Mouse (Mus musculus): Measurements from ENCODE around the gene Fam168a.
A peak's percentile ranks its signal among the peaks of the same experiment; 100 is the strongest.

Fam168a gene

DNA sequence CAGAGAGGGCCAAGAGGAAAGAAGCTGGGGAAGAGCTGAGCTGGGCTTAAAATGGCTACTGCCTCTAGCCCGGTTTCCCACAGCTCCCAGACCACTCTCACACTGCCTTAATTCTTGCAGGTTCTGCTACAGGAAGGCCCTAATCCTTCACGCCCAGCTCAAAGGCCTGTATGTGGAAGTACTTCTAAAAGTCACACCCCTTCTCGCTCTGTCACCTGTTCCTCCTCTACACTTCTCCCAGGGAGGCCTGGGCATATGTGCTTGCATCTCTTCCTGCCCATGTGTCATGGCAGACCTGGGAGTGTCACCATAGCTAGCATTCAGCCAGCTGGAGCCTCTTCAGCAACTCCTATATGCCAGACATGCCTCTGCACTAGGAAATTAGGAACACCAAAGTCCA is 147.0 kb downstream of the Fam168a start:
- H3K4me3 ChIP-seq (replicated peaks; ENCODE audit: low read length), result no peak overlapping the region
- H3K36me3 ChIP-seq (ENCODE audit: insufficient read depth, low read length), result peaks cover 40% of the 10 kb centered on the region
- H3K9me3 ChIP-seq (ENCODE audit: low read length), result no peaks in the 10 kb centered on the region
- TF ChIP-seq CTCF (conservative IDR thresholded peaks at IDR 0.05; ENCODE audit: low read length), result no peak
- TF ChIP-seq POU5F1 (IDR thresholded peaks at IDR 0.05; ENCODE audit: borderline replicate concordance, low read length), result no peak
- TF ChIP-seq NANOG (IDR thresholded peaks at IDR 0.05; ENCODE audit: borderline replicate concordance, low read length), result no peak
- H3K4me1 ChIP-seq (replicated peaks; ENCODE audit: low read depth, low read length), result peaks cover 73% of the 10 kb centered on the region
- no peaks in the 10 kb centered on the region for H3K27me3 ChIP-seq (ENCODE audit: insufficient read depth, low read length)

DNA sequence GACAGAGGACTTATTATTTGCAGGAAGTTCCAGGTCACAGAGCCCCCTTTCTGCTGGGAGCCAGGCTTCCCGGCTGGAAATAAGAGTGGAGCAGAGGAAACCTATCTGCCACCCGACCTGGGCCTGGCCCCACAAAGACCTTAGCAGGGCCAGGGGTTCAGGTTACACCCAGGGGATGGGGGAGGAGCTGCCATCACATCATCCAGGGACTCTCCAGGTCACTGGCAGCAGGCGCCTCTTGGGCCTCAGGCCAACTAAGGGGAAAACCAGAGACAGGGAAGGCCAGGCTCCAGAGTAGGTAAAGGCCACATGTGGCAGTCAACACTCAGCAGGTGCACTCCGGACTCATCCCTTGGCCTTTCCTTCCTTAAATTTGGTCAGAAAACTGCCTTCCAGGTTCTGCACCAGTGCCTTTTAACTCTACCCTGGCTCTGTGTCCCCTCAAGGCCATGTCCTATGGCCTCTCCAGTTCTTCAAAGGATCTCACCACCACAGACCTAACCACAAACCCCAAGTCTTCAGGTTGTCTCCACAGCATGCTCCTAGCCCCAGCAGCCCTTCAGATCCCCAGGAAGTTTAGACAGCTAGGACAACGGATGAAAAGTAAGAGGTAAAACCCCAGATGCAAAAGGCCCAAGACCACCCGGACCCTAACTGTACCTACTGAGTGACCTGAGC is 147.8 kb downstream of the Fam168a start:
- H3K36me3 ChIP-seq (ENCODE audit: insufficient read depth, low read length), result peaks cover 39% of the 10 kb centered on the region
- no peaks in the 10 kb centered on the region for H3K9me3 ChIP-seq (ENCODE audit: low read length)
- TF ChIP-seq POU5F1 (IDR thresholded peaks at IDR 0.05; ENCODE audit: borderline replicate concordance, low read length) (no peak), CTCF (conservative IDR thresholded peaks at IDR 0.05; ENCODE audit: low read length) (no peak), NANOG (IDR thresholded peaks at IDR 0.05; ENCODE audit: borderline replicate concordance, low read length) (no peak)
- no peaks in the 10 kb centered on the region for H3K27me3 ChIP-seq (ENCODE audit: insufficient read depth, low read length)
- H3K4me3 ChIP-seq (replicated peaks; ENCODE audit: low read length), result no peak overlapping the region
- peaks cover 79% of the 10 kb centered on the region for H3K4me1 ChIP-seq (replicated peaks; ENCODE audit: low read depth, low read length)

DNA sequence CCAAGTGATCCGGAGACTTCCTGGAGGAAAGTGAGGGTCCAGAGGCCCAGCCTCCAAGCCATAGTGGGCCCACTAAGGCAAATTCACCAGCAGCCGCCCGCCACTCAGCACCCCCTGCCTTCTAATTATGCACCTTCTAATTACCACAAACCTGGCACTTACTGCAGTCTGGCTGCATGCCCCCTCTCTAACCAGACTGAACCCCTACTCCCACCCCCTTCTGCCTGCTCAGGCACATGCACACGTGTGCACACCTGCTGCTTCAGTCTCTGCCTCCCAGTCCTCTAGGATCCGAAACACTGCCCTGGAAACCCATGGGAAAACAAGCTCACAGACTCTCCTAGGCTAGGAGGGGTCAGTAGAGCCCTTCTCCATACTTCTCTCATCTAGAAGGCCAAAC is 148.4 kb downstream of the Fam168a start:
- Histone ChIP-seq H3K4me1 (replicated peaks; ENCODE audit: low read depth, low read length) (peaks cover 81% of the 10 kb centered on the region), H3K27me3 (ENCODE audit: insufficient read depth, low read length) (no peaks in the 10 kb centered on the region), H3K36me3 (ENCODE audit: insufficient read depth, low read length) (peaks cover 33% of the 10 kb centered on the region), H3K9me3 (ENCODE audit: low read length) (no peaks in the 10 kb centered on the region), H3K4me3 (replicated peaks; ENCODE audit: low read length) (no peak overlapping the region)
- TF ChIP-seq CTCF (conservative IDR thresholded peaks at IDR 0.05; ENCODE audit: low read length), result no peak

DNA sequence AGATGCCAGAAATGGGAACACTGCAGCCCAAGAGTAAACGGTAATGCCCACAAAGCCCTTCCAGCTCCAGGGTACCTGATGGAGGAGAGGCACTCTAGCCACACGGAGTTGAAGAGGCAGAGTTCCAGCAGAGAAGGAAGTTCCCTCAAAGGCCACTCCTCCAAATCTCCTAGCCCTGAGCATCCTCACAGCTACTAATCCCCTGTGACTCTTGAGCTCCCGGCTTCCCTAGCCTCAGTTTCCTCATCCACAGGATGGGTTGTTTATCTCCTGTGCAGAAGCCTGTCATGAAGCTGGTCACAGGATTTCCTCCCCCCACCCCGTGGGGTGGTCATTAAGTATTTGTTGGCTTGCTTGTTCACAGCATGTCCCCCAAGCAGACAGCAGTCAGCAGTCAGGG is 148.9 kb downstream of the Fam168a start:
- no peaks in the 10 kb centered on the region for H3K9me3 ChIP-seq (ENCODE audit: low read length)

DNA sequence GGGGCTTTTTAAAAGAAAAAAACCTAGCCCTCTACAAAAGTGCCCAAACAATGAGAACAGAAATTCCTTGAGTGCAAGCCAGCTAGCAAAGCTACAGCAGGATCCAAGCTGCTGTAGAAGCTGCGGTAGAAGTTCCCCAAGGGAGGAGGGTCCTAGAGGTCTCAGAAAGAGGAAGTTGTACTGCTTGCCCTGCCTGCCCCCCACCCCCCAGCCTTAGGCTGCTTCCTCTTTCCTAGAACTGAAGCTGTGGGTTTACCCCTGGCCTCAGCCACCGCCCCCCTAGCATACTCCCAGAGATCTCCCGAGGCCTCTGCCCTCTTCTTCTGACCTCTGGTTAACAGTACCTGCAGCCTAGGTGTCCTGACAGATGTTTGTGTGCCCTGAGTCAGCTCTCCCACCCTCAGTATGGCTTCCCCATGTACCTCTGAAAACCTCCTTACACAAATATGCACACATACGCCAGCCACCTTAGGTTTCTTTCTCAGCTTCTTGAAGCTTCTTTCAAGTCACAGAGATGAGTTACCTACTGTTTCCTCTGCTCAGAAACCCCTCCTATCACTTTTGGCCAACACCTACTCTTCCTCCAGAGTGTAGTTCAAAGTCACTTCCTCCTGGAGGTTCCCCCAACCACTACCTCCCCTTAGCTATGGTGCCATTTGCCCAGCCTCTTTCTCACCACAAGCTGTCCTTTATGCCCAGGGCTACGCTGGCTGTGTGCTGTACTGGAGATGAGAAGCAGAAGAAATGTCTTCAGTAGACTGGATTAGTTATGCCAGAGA is 149.5 kb downstream of the Fam168a start:
- Histone ChIP-seq H3K27me3 (ENCODE audit: insufficient read depth, low read length) (no peaks in the 10 kb centered on the region), H3K4me1 (replicated peaks; ENCODE audit: low read depth, low read length) (peaks cover 85% of the 10 kb centered on the region), H3K9me3 (ENCODE audit: low read length) (no peaks in the 10 kb centered on the region), H3K36me3 (ENCODE audit: insufficient read depth, low read length) (peaks cover 28% of the 10 kb centered on the region), H3K4me3 (replicated peaks; ENCODE audit: low read length) (no peak overlapping the region)
- no peak for TF ChIP-seq CTCF (conservative IDR thresholded peaks at IDR 0.05; ENCODE audit: low read length)
- no peak for TF ChIP-seq POU5F1 (IDR thresholded peaks at IDR 0.05; ENCODE audit: borderline replicate concordance, low read length)
- no peak for TF ChIP-seq NANOG (IDR thresholded peaks at IDR 0.05; ENCODE audit: borderline replicate concordance, low read length)

More for the DNA sequence above, 148.9 kb downstream of the Fam168a start:
- Histone ChIP-seq H3K27me3 (ENCODE audit: insufficient read depth, low read length) (no peaks in the 10 kb centered on the region), H3K4me1 (replicated peaks; ENCODE audit: low read depth, low read length) (peaks cover 81% of the 10 kb centered on the region), H3K4me3 (replicated peaks; ENCODE audit: low read length) (no peak overlapping the region), H3K36me3 (ENCODE audit: insufficient read depth, low read length) (peaks cover 31% of the 10 kb centered on the region)
- no peak for TF ChIP-seq CTCF (conservative IDR thresholded peaks at IDR 0.05; ENCODE audit: low read length)
- TF ChIP-seq NANOG (IDR thresholded peaks at IDR 0.05; ENCODE audit: borderline replicate concordance, low read length), result no peak
- no peak for TF ChIP-seq POU5F1 (IDR thresholded peaks at IDR 0.05; ENCODE audit: borderline replicate concordance, low read length)

DNA sequence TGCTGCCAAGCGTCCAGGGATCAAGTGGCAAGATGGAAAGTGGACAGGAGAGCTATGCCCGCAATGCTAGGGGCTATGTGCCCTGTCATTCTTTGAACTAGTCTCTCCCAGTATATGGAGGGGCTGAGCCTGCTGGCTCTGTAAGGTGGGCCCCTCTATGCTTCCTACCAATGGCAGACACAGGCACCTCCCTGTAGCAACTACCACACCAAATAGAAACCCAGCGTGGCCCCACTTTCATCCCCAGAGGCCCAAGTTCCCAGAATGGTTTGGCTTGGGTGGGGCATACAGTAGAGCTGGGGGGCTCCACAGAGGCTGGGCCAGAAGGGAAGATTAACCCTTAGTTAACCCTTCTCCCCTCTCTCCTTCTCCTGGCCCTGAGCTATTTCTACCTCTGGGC is 154.0 kb downstream of the Fam168a start:
- Histone ChIP-seq H3K4me3 (replicated peaks; ENCODE audit: low read length) (no peak overlapping the region), H3K27me3 (ENCODE audit: insufficient read depth, low read length) (no peaks in the 10 kb centered on the region; the same call in 1 of the 2 replicates), H3K4me1 (replicated peaks; ENCODE audit: low read depth, low read length) (peaks cover 68% of the 10 kb centered on the region), H3K36me3 (ENCODE audit: insufficient read depth, low read length) (0 out of 2 replicates have a peak, but pooled peaks cover 14% of the 10 kb centered on the region), H3K9me3 (ENCODE audit: low read length) (no peaks in the 10 kb centered on the region)
- TF ChIP-seq POU5F1 (IDR thresholded peaks at IDR 0.05; ENCODE audit: borderline replicate concordance, low read length) (no peak), NANOG (IDR thresholded peaks at IDR 0.05; ENCODE audit: borderline replicate concordance, low read length) (no peak), CTCF (conservative IDR thresholded peaks at IDR 0.05; ENCODE audit: low read length) (no peak)

DNA sequence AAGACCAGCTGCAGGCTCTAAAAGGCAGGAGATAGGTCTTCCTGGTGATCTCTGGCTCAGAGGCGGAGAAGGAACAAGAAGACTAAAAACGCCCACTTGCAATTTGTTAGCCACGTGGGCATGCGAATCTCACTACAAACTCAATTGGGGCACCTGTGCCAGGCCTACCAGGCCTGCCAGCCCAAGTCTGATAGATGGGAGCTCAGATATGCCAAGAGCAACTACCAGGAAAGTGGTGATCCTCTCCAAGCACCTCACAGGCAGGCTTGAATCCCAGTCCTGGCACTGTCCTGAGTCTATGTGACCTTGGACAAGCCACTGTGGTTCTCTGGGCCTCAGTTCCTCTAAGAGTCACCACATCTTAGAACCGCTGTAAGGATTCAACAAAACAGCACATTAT is 154.8 kb downstream of the Fam168a start:
- no peaks in the 10 kb centered on the region; the same call in 1 of the 2 replicates for H3K27me3 ChIP-seq (ENCODE audit: insufficient read depth, low read length)
- H3K4me1 ChIP-seq (replicated peaks; ENCODE audit: low read depth, low read length), result peaks cover 60% of the 10 kb centered on the region
- 0 out of 2 replicates have a peak, but pooled peaks cover 14% of the 10 kb centered on the region for H3K36me3 ChIP-seq (ENCODE audit: insufficient read depth, low read length)
- H3K4me3 ChIP-seq (replicated peaks; ENCODE audit: low read length), result no peak overlapping the region
- TF ChIP-seq CTCF (conservative IDR thresholded peaks at IDR 0.05; ENCODE audit: low read length), result no peak
- no peak for TF ChIP-seq NANOG (IDR thresholded peaks at IDR 0.05; ENCODE audit: borderline replicate concordance, low read length)
- no peak for TF ChIP-seq POU5F1 (IDR thresholded peaks at IDR 0.05; ENCODE audit: borderline replicate concordance, low read length)
- no peaks in the 10 kb centered on the region for H3K9me3 ChIP-seq (ENCODE audit: low read length)

DNA sequence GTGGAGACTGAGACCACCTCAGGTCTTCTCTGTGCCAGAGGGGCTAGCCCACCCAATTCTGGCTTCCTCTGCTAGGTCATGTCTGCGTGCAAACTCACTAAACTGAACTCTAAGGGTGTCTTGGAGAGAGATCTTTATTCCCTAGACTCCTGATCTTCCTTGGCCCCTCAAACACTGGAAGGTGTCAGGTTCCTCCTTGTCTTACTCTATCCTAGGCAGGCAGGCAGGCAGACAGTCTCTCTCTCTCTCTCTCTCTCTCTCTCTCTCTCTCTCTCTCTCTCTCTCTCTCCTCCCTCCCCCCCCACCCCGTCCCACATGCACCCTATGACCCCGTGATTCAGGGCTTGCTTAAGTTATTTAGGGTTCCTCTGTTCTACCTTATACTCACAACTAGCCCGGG is 155.9 kb downstream of the Fam168a start:
- Histone ChIP-seq H3K36me3 (ENCODE audit: insufficient read depth, low read length) (0 out of 2 replicates have a peak, but pooled peaks cover 14% of the 10 kb centered on the region), H3K4me1 (replicated peaks; ENCODE audit: low read depth, low read length) (peaks cover 50% of the 10 kb centered on the region), H3K4me3 (replicated peaks; ENCODE audit: low read length) (peak overlapping the region; percentile 93), H3K27me3 (ENCODE audit: insufficient read depth, low read length) (no peaks in the 10 kb centered on the region; the same call in 1 of the 2 replicates), H3K9me3 (ENCODE audit: low read length) (no peaks in the 10 kb centered on the region)
- TF ChIP-seq CTCF (conservative IDR thresholded peaks at IDR 0.05; ENCODE audit: low read length) (no peak), NANOG (IDR thresholded peaks at IDR 0.05; ENCODE audit: borderline replicate concordance, low read length) (no peak), POU5F1 (IDR thresholded peaks at IDR 0.05; ENCODE audit: borderline replicate concordance, low read length) (no peak)

All from E14TG2a.4 (cell line).